25 mouse cellular contexts compared by ENCODE assay signal in the genomic region with DNA sequence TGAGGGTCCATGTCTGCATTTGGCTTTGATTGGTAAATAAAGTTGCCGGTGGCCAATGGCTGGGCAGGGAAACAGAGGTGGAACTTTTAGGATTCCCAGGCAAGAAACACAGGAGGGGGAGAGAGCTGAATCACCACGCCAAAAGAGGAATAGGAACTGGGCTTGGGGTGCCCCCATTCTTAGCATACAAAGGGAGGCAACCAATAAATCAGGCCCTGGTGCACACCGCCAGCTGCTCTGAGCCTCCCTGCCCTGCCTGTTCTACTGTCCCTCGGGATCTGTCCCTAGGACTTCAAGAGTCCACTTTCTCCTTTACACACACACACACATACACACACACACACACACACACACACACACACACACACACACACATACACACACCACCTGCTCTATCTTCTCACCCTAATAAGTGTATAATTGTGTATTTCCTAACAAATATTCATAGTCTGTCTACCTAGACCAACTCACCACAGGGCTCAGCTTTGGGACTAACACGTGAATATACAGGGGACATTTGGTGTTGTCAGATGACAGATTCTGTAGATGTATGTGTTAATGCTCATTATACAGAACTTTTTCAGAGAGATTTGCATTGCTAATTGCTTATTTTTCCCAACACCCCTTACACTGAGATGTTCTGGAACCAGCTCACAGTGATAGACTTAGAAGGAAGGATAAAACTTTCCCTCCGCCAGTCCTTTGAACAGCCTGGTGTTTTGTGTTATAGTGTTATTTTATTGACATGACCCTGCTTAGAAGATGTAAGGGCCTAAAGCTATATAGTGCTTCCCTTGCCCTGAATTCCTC.
A peak's percentile ranks its signal among the peaks of the same experiment; 100 is the strongest.
DNase-seq lines count a peak whose midpoint lies in the region; ATAC-seq and TF ChIP-seq lines count a peak whose summit lies in the region.
"Had no signal": no experiment of that assay in that cellular context is flagged by ENCODE, and none has a peak within 500 bp of the region (broad histone marks: within the 10 kb centered on the region; RNA-seq: fewer than 3 reads in every experiment).

No protein-coding gene starts in this region.

- peak; percentile 77 for ATAC-seq in forebrain, embryonic 15.5 days (replicated peaks)
- no peak for ATAC-seq in forebrain, embryonic 12.5 days (ENCODE audit: low FRiP score)
- peak; percentile 60; the same call in 1 of the 2 replicates for ATAC-seq in neural tube, embryonic 11.5 days (ENCODE audit: insufficient read depth, low FRiP score, low TSS enrichment)
- ATAC-seq in neural tube, embryonic 15.5 days (ENCODE audit: low FRiP score), result no peak
- ATAC-seq in liver, postnatal 0 days, result no peak

- no peaks in the 10 kb centered on the region for H3K36me3 ChIP-seq in forebrain, embryonic 15.5 days
- no peaks in the 10 kb centered on the region for H3K36me3 ChIP-seq in forebrain, embryonic 12.5 days (replicated peaks)
- no peaks in the 10 kb centered on the region for H3K36me3 ChIP-seq in neural tube, embryonic 11.5 days (ENCODE audit: control insufficient read depth, insufficient read depth, low read length)
- H3K36me3 ChIP-seq in neural tube, embryonic 15.5 days, result 0 out of 2 replicates have a peak, but pooled peaks cover 7% of the 10 kb centered on the region
- no peaks in the 10 kb centered on the region for H3K36me3 ChIP-seq in liver, postnatal 0 days (replicated peaks; ENCODE audit: insufficient read depth, low read length)
- H3K36me3 ChIP-seq in limb, embryonic 10.5 days, result no peaks in the 10 kb centered on the region
- H3K36me3 ChIP-seq: embryonic facial prominence, embryonic 13.5 days; heart, embryonic 10.5 days; hindbrain, embryonic 15.5 days; lung, embryonic 15.5 days had no signal

- H3K9me3 ChIP-seq in forebrain, embryonic 15.5 days, result no peaks in the 10 kb centered on the region
- no peaks in the 10 kb centered on the region for H3K9me3 ChIP-seq in forebrain, embryonic 12.5 days
- H3K9me3 ChIP-seq in neural tube, embryonic 11.5 days (ENCODE audit: control insufficient read depth, low read length), result no peaks in the 10 kb centered on the region
- no peaks in the 10 kb centered on the region for H3K9me3 ChIP-seq in neural tube, embryonic 15.5 days (replicated peaks)
- H3K9me3 ChIP-seq in liver, postnatal 0 days (ENCODE audit: low read length), result no peaks in the 10 kb centered on the region
- H3K9me3 ChIP-seq in limb, embryonic 10.5 days (replicated peaks), result no peaks in the 10 kb centered on the region
- H3K9me3 ChIP-seq: embryonic facial prominence, embryonic 13.5 days; heart, embryonic 10.5 days; hindbrain, embryonic 15.5 days; lung, embryonic 15.5 days had no signal

- peaks cover 29% of the 10 kb centered on the region for H3K4me1 ChIP-seq in forebrain, embryonic 15.5 days
- H3K4me1 ChIP-seq in forebrain, embryonic 12.5 days, result peaks cover 19% of the 10 kb centered on the region
- H3K4me1 ChIP-seq in neural tube, embryonic 11.5 days (ENCODE audit: control insufficient read depth, insufficient read depth, low read length), result peaks cover 12% of the 10 kb centered on the region; the same call in 1 of the 2 replicates
- peaks cover 12% of the 10 kb centered on the region for H3K4me1 ChIP-seq in neural tube, embryonic 15.5 days
- H3K4me1 ChIP-seq in liver, postnatal 0 days (ENCODE audit: insufficient read depth), result peaks cover 23% of the 10 kb centered on the region
- peaks cover 10% of the 10 kb centered on the region for H3K4me1 ChIP-seq in limb, embryonic 10.5 days
- H3K4me1 ChIP-seq: lung, embryonic 15.5 days had no signal

- no peak overlapping the region for H3K4me3 ChIP-seq in forebrain, embryonic 15.5 days
- H3K4me3 ChIP-seq in forebrain, embryonic 12.5 days (replicated peaks), result no peak overlapping the region
- H3K4me3 ChIP-seq in neural tube, embryonic 11.5 days (ENCODE audit: low read depth, low read length), result no peak overlapping the region
- no peak overlapping the region for H3K4me3 ChIP-seq in neural tube, embryonic 15.5 days (replicated peaks)
- H3K4me3 ChIP-seq in liver, postnatal 0 days (ENCODE audit: low read depth, low read length), result no peak overlapping the region
- H3K4me3 ChIP-seq in limb, embryonic 10.5 days, result no peak overlapping the region
- H3K4me3 ChIP-seq: embryonic facial prominence, embryonic 13.5 days; erythroblast, embryonic 14.5 days; heart, embryonic 10.5 days; hindbrain, embryonic 15.5 days; lung, embryonic 15.5 days had no signal

- WGBS in forebrain, embryonic 15.5 days, result 57% methylated on average over 6 of the region's 6 CpGs
- WGBS in forebrain, embryonic 12.5 days, result 73% methylated on average over 6 of the region's 6 CpGs
- 46% methylated on average over 6 of the region's 6 CpGs for WGBS in neural tube, embryonic 11.5 days
- WGBS in neural tube, embryonic 15.5 days, result 39% methylated on average over 6 of the region's 6 CpGs
- 56% methylated on average over 6 of the region's 6 CpGs for WGBS in liver, postnatal 0 days (ENCODE audit: insufficient replicate concordance)
- WGBS in limb, embryonic 10.5 days, result 75% methylated on average over 6 of the region's 6 CpGs

- H3K9ac ChIP-seq in forebrain, embryonic 15.5 days (replicated peaks), result no peak overlapping the region
- no peak overlapping the region for H3K9ac ChIP-seq in forebrain, embryonic 12.5 days
- H3K9ac ChIP-seq in neural tube, embryonic 11.5 days (ENCODE audit: low read length), result no peak overlapping the region
- no peak overlapping the region for H3K9ac ChIP-seq in neural tube, embryonic 15.5 days (replicated peaks)
- H3K9ac ChIP-seq in liver, postnatal 0 days (replicated peaks), result no peak overlapping the region
- H3K9ac ChIP-seq: embryonic facial prominence, embryonic 13.5 days; hindbrain, embryonic 15.5 days; liver, embryonic 14.5 days; lung, embryonic 15.5 days had no signal

- no peaks in the 10 kb centered on the region for H3K27me3 ChIP-seq in forebrain, embryonic 15.5 days
- H3K27me3 ChIP-seq in forebrain, embryonic 12.5 days, result peaks cover 4% of the 10 kb centered on the region; the same call in 1 of the 2 replicates
- H3K27me3 ChIP-seq in neural tube, embryonic 11.5 days (ENCODE audit: control insufficient read depth, insufficient read depth, low read length), result no peaks in the 10 kb centered on the region
- no peaks in the 10 kb centered on the region for H3K27me3 ChIP-seq in neural tube, embryonic 15.5 days (replicated peaks)
- no peaks in the 10 kb centered on the region for H3K27me3 ChIP-seq in liver, postnatal 0 days (ENCODE audit: insufficient read depth, low read length)
- H3K27me3 ChIP-seq in limb, embryonic 10.5 days (ENCODE audit: low read depth, poor library complexity, severe bottlenecking), result no peaks in the 10 kb centered on the region
- H3K27me3 ChIP-seq: embryonic facial prominence, embryonic 13.5 days; hindbrain, embryonic 15.5 days; lung, embryonic 15.5 days had no signal

- no peak overlapping the region for H3K4me2 ChIP-seq in forebrain, embryonic 15.5 days (replicated peaks)
- no peak overlapping the region for H3K4me2 ChIP-seq in forebrain, embryonic 12.5 days
- H3K4me2 ChIP-seq in neural tube, embryonic 11.5 days (ENCODE audit: low read depth), result no peak overlapping the region
- no peak overlapping the region for H3K4me2 ChIP-seq in neural tube, embryonic 15.5 days
- H3K4me2 ChIP-seq in liver, postnatal 0 days (ENCODE audit: low read depth, low read length), result no peak overlapping the region
- H3K4me2 ChIP-seq: embryonic facial prominence, embryonic 13.5 days; hindbrain, embryonic 15.5 days; lung, embryonic 15.5 days; midbrain, embryonic 11.5 days had no signal

- TF ChIP-seq EP300 in liver, postnatal 0 days (IDR thresholded peaks at IDR 0.05; ENCODE audit: low read depth), result no peak

- DNase-seq in neural tube, embryonic 11.5 days (ENCODE audit: low spot score), result no peak
- DNase-seq in liver, postnatal 0 days, result no peak
- DNase-seq in adrenal gland, postnatal 25 days, result no peak
- DNase-seq in limb, embryonic 10.5 days (ENCODE audit: low spot score), result no peak
- DNase-seq: adrenal gland, postnatal 36 days; cerebellum, adult 11-12 months; cerebellum, postnatal 10 days; gastrocnemius, postnatal 25 days; heart, postnatal 4 days; kidney, adult 2 months; kidney, postnatal 14 days; left cerebral cortex, postnatal 4 days; lung, postnatal 4 days; right cerebral cortex, postnatal 25 days; spleen, adult 18-20 months had no signal

- TF ChIP-seq CTCF in liver, postnatal 0 days (IDR thresholded peaks at IDR 0.05; ENCODE audit: low read depth), result no peak

- peak overlapping the region; percentile 47; the same call in 1 of the 2 replicates for H3K27ac ChIP-seq in forebrain, embryonic 15.5 days (replicated peaks)
- no peak overlapping the region for H3K27ac ChIP-seq in forebrain, embryonic 12.5 days
- H3K27ac ChIP-seq in neural tube, embryonic 11.5 days (ENCODE audit: low read depth, low read length), result no peak overlapping the region
- no peak overlapping the region for H3K27ac ChIP-seq in neural tube, embryonic 15.5 days (replicated peaks)
- peak overlapping the region; percentile 76 for H3K27ac ChIP-seq in liver, postnatal 0 days (ENCODE audit: low read depth)
- H3K27ac ChIP-seq in limb, embryonic 10.5 days, result no peak overlapping the region
- H3K27ac ChIP-seq: embryonic facial prominence, embryonic 13.5 days; hindbrain, embryonic 15.5 days; liver, embryonic 14.5 days; lung, embryonic 15.5 days had no signal

Comparison
In these comparisons a context has a peak if more than half of its experiments do, and no peak if none do; other contexts are left out.
1. ATAC-seq: peak in forebrain, embryonic 15.5 days (single experiment) and neural tube, embryonic 11.5 days (single experiment); none in forebrain, embryonic 12.5 days (single experiment), neural tube, embryonic 15.5 days (single experiment) and liver, postnatal 0 days (single experiment).
2. H3K27ac ChIP-seq: peak in forebrain, embryonic 15.5 days (single experiment) and liver, postnatal 0 days (single experiment); none in forebrain, embryonic 12.5 days (single experiment), neural tube, embryonic 11.5 days (single experiment), neural tube, embryonic 15.5 days (single experiment) and limb, embryonic 10.5 days (single experiment).